Mouse (Mus musculus) WW6 (cell line): Measurements from ENCODE around the gene Map1lc3b.
"Not testable (repeated sequence)": the region's sequence is repeated elsewhere in the genome, so short reads cannot be mapped to it uniquely, and the experiment has no call there.

Source experiments
- DNase-seq: peaks from one replicate; pipeline ENCODE4 v3.0.0-alpha.2; 2013; ENCODE audit warnings: low read depth, low spot score

Gene Map1lc3b

DNA sequence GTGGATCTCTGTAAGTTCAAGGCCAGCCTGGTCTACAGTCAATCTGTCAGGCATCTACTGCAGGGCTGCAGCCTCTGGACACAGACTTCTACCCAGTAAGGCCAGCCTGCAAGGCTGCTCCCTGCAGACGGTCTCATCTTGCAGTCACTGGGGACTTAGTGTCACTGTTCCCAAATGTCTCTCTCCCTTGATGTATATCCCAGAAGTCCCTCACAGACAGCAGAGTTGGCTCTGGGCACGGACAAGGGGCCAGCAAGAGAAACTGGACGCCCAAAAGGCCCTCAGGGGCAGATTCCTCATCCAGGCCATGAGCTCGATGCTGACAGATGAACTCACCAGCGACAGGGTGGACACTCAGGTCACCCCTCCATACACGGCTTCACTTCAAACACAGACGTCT, 18.0 kb upstream of the Map1lc3b start:
- no peak for DNase-seq

- DNase-seq, result no peak
Observed at GRCm38 (mm10) chr8:121573275-121573674, 16.9 kb upstream of the Map1lc3b start.

DNA sequence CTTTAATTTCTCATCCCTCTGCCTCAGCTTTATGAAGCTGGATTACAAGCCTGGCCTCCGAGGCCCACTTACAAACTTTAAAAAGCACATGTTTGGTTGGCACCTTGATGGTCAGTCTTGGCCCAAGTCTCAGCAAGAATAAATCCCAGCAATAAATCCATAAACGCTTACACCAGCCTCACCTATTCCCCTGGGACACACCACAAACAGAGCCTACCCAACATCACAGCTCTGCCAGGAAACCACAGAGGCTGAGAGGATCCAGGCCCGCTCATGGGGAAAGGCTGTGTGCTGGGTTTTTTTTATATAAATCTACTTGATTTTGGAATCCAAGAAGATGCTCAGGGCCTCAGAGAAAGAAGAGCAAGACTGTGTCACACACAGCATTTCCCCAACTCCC, 14.5 kb upstream of the Map1lc3b start:
- no peak for DNase-seq

DNA sequence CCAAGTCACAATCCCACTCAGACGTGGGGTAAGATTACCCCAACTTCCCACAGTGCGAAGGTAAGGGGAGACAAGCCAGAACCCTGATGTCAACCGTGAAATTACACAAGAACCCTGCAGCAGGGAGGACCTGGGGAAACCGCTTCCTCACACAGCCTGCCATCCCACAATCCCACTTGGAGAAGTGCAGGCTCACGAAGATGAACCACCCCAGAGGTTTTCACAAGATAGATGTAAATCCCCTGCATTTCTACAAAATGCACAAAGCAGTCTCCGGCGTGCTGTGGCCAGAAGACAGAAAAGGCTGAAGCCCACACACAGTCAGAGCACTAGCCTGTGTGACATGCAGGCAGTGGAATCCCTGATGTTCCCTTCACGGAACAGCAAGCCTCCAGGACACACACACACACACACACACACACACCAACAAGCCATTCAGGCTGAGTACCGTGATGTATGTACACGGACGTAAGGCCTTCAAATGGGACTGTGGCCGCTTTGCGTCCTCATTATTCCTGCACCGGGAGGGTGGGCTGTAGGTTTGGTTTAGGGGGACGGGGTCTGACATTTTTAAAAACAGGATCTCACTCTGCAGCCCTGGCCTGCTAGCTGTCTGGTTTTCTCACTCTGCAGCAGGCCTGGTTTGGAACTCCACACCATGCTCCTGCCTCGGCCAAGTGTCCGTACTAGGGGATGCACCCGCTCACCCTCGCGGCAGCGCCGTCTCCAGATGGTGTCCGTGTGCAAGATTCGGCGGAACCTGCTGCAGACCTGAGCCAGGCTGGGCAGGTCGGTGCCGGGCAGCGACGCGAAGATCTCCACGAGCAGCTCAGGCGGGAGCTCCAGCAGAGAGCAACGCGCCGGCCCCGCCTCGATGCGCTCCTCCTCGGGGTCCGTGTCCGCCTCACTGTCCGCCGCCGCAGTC, 12.1 kb upstream of the Map1lc3b start:
- no peak for DNase-seq

- DNase-seq, result peak; percentile 96
Observed at GRCm38 (mm10) chr8:121578676-121579451, 11.3 kb upstream of the Map1lc3b start, which contains the start of gene Fbxo31. Gene Fbxo31 (minus strand): TSS chr8:121578806.

- DNase-seq, result no peak
Observed at GRCm38 (mm10) chr8:121580465-121580864, 9.7 kb upstream of the Map1lc3b start.

DNA sequence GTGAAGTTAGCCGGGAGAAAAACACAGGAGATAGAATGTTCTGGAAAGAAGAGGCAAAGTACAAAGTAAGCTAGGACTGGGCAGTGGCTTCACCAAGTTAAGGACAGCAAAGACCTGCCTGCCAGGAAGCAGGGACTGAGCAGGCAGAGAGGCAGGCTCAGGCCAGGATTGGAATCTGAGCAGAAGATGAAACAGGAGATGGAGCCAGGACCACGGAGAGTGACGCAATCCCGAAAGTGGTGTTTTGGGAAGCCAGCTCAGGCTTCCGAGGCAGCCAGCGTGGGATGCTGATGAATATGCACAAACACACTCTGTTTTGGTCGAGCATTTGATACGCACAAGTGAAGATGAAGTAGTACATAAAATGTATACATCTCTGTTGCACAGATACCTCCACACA, 6.5 kb upstream of the Map1lc3b start:
- no peak for DNase-seq

GRCm38 (mm10) chr8:121584730-121585129, 5.4 kb upstream of the Map1lc3b start:
- no peak for DNase-seq

GRCm38 (mm10) chr8:121585159-121585825, 4.9 kb upstream of the Map1lc3b start:
- DNase-seq, result peak; percentile 99

DNA sequence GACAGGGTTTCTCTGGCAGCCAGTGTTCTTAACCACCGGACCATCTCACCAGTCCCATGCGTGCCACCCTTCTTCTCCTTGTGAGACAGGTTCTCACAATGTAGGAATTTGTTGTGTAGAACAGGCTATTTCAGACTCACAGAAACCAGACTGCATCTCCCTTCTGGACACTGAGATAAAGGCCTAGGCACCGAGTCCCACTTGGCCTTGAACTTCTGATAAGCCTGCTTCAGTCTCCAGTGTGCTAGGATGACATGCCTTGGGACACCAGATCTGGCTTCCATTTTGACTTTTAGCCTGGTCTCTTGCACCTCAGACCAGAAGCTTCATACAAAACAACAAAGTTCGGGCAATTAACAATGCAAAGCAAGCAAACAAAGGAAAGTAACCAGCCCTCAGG, 1.4 kb upstream of the Map1lc3b start:
- DNase-seq, result no peak

- DNase-seq, result no peak
Observed at GRCm38 (mm10) chr8:121589205-121589726, 895 bp upstream of the Map1lc3b start.

DNA sequence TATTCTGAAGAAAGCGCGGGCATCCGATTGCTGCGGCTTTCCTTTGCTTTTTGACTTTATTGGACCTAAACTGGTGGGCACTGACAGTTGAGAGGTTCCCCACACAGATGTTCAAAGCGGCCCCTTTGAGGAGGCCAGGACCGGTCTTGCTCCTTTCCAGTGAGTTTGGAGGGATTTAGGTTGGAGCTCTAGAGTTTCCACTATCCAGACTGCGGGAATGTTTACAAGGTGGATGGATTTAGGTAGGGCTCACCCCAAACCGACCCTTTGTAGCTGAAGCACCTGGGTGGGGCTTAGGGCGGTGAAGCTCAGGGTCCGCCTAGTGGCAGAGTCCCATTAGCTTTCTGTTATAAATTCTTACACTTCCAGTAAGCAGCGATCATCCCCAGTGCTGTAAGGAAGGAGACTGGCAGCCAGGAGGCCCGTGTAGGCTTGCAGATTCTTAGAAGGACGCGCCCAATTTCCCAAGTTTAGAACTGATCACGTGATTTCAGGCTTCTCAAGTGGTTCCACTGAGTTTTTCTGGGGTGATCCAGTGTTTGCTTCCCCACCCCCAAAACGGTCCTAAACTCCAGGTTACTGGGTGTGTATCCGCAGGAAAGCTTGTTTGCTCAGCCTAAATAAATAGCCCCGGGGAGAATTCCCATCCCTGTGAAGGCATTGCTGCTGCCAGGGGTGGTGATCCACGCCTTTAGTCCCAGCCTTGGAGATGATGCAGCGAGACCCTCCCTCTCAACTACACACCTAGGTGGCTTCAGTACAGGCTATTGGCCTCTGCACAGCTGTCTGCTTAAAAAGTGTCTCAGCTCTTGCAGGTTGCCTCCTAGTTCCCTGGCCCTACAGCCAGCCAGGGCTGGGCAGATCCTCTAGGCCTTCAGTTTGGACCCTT, 1.3 kb downstream of the Map1lc3b start:
- DNase-seq, result no peak

- no peak for DNase-seq
Observed at GRCm38 (mm10) chr8:121593293-121593692, 3.1 kb downstream of the Map1lc3b start.

- DNase-seq, result no peak
Observed at GRCm38 (mm10) chr8:121593983-121594382, 3.8 kb downstream of the Map1lc3b start.

DNA sequence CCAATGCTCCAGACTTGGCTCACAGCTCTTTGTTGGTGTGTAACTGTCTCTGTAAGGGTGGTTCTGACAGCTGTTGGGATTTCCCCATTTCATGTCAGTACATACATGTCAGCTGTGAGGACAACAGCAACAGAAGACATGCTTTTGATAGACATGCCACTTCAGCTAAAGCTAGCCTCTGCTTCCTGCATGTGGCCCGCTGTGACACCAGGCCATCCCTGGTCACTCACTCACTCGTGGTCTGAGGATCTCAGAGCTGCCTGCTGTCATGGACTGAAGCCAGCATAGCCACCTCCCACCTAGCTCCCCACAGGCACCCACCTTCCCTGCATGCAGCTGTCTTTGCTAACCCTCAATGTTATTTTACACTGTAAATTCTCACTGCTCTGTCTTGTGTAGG, 7.3 kb downstream of the Map1lc3b start:
- not testable (repeated sequence) for DNase-seq

- DNase-seq, result no peak
Observed at GRCm38 (mm10) chr8:121598190-121598589, 8.0 kb downstream of the Map1lc3b start.

- peak; percentile 68 for DNase-seq
Observed at GRCm38 (mm10) chr8:121598892-121599291, 8.7 kb downstream of the Map1lc3b start.

DNA sequence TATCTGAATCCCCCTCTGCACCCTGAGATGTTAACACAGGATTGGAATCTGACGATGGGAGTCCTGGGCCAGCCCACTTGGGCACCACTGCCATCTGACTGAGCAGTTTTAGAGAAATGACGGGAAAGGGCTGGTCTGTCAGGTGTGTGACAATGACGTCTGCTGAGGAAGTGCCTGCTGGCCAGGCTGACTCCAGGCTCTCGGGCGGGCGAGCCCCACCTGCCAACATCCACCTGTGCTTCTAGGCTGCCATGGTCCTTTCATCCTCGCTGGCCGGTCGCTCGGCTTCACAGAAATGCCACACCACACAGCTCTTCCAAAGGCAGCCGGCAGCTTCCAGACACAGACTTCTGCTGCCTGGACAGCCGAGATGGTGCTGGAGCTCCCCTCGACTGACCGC, 9.7 kb downstream of the Map1lc3b start:
- no peak for DNase-seq

GRCm38 (mm10) chr8:121602411-121602810, 12.2 kb downstream of the Map1lc3b start:
- no peak for DNase-seq

DNA sequence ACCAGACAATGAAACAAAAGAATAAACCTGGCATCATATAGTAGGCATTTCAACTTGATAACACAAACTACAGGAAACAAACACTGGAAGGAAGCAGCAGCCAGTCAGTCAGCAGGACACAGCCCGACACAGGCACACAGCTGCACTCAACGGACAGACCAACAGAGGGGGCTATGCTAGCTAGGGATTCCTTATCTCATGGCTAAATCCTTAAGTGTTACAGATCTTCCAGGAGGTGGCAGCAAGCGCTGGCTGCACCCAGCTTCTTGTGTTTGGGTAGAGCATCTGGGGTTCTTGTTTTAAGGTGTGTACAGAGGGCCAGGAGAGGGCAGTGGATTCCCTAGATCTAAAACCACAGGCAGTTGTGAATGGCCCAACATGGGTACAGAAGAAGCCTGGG, 12.7 kb downstream of the Map1lc3b start:
- peak; percentile 74 for DNase-seq

- no peak for DNase-seq
Observed at GRCm38 (mm10) chr8:121603801-121604200, 13.6 kb downstream of the Map1lc3b start.
